Mouse (Mus musculus): ENCODE results near the gene Traip. TPM values are rescaled to one million over a fixed set of nuclear protein-coding genes. Genes with fewer than 3 reads are reported as not detected.

Gene Traip
- polyA plus RNA-seq, 1 experiment from 2014 or later: 2.2 TPM

DNA sequence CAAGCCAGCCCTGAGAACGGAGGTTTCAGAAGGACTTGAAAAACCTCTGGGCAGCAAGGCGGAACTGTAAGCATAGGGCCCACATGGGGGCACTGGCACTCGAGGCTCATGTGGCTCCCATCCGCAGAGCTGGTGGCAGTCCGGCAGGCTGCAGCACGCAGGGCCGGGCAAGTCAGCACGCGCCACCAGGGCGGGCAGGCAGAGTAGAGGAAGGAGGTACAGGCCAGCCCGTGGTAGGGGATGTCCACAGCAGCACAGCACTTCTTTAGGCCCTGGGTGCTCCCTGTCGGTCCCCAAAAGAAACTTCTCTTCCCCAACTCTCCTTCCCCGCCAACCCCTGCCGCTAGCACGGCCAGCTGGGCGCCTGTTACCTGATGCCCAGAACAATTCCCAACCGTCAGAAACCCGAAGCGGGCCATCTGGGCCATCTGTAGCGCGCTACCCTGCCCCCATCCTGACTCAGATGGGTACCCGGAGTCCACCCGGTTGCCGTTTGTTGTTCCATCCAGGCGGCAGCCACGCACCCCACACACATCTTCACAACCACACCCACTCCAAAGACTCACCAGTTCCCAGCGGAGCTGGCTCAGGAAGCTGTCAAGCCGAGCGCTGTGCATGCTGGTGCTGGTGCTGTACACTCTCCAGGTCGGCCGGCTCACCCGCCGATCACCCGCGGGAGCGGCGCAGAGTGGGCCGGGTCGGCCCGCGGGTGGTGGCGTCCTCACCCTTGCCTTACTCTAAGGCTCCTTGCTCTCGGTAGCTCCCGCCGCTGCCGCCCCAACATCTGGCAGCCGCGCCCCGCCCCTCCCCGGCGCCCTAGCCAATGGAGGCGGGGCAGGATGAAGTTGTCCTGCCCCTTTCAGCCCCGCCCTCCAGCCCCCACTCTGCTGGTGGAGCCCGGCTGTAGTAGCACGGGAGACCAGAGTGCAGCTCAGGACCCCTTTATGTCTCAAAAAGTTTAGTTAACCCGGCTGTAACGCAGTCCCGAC lies 35.5 kb downstream of the Traip start, which contains the start of gene Inka1:
Gene Inka1, minus strand, starts transcription at position 749 of the 989 bp plus-strand sequence.
- TF ChIP-seq CTCF (IDR thresholded peaks at IDR 0.05): peak; percentile 43
- TF ChIP-seq EP300 (IDR thresholded peaks at IDR 0.05): no peak
- Histone ChIP-seq H3K27ac (ENCODE audit: low read length) (peak within 1 kb of the TSS; percentile 92), H3K9ac (replicated peaks; ENCODE audit: low read depth) (peak within 1 kb of the TSS; percentile 44), H3K4me1 (ENCODE audit: insufficient read depth, low read depth, low read length) (peaks cover 11% of the 10 kb centered on the region; the same call in 1 of the 2 replicates), H3K4me3 (ENCODE audit: low read depth, low read length) (peak within 1 kb of the TSS; percentile 59), H3K4me2 (replicated peaks; ENCODE audit: low read depth, low read length) (peak within 1 kb of the TSS; percentile 70), H3K9me3 (ENCODE audit: low read length) (no peaks in the 10 kb centered on the region), H3K36me3 (ENCODE audit: insufficient read depth, low read length) (0 out of 2 replicates have a peak, but pooled peaks cover 4% of the 10 kb centered on the region), H3K27me3 (replicated peaks; ENCODE audit: insufficient read depth, low read length) (no peaks in the 10 kb centered on the region)
- peak; percentile 90 for DNase-seq (ENCODE audit: low spot score)
- under 1% methylated on average over 58 of the region's 58 CpGs for WGBS
- ATAC-seq: peak; percentile 67

- 5% methylated on average over 18 of the region's 18 CpGs for WGBS
- peak; percentile 93 for DNase-seq (ENCODE audit: low spot score)
Observed at GRCm38 (mm10) chr9:107986376-107986775, 36.4 kb downstream of the Traip start.

GRCm38 (mm10) chr9:107987950-107988349 lies 38.0 kb downstream of the Traip start:
- Histone ChIP-seq H3K9me3 (ENCODE audit: low read length) (no peaks in the 10 kb centered on the region), H3K36me3 (ENCODE audit: insufficient read depth, low read length) (no peaks in the 10 kb centered on the region), H3K27ac (ENCODE audit: low read length) (no peak overlapping the region), H3K4me3 (ENCODE audit: low read depth, low read length) (no peak overlapping the region), H3K27me3 (replicated peaks; ENCODE audit: insufficient read depth, low read length) (no peaks in the 10 kb centered on the region), H3K4me2 (replicated peaks; ENCODE audit: low read depth, low read length) (no peak overlapping the region), H3K4me1 (ENCODE audit: insufficient read depth, low read depth, low read length) (peaks cover 4% of the 10 kb centered on the region; the same call in 1 of the 2 replicates), H3K9ac (replicated peaks; ENCODE audit: low read depth) (no peak overlapping the region)
- ATAC-seq (no peak), DNase-seq (ENCODE audit: low spot score) (no peak)
- TF ChIP-seq CTCF (IDR thresholded peaks at IDR 0.05) (no peak), EP300 (IDR thresholded peaks at IDR 0.05) (no peak)
- 76% methylated on average over 3 of the region's 3 CpGs for WGBS

More at GRCm38 (mm10) chr9:107986376-107986775, 36.4 kb downstream of the Traip start:
- peak; percentile 41 for ATAC-seq
- H3K4me2 ChIP-seq (replicated peaks; ENCODE audit: low read depth, low read length): peak overlapping the region; percentile 70
- peak overlapping the region; percentile 59 for H3K4me3 ChIP-seq (ENCODE audit: low read depth, low read length)
- H3K27ac ChIP-seq (ENCODE audit: low read length): no peak overlapping the region; the same call in 1 of the 2 replicates
- no peak for TF ChIP-seq EP300 (IDR thresholded peaks at IDR 0.05)
- TF ChIP-seq CTCF (IDR thresholded peaks at IDR 0.05): peak; percentile 97
- H3K9me3 ChIP-seq (ENCODE audit: low read length): no peaks in the 10 kb centered on the region
- no peaks in the 10 kb centered on the region for H3K36me3 ChIP-seq (ENCODE audit: insufficient read depth, low read length)
- no peaks in the 10 kb centered on the region for H3K27me3 ChIP-seq (replicated peaks; ENCODE audit: insufficient read depth, low read length)
- no peak overlapping the region for H3K9ac ChIP-seq (replicated peaks; ENCODE audit: low read depth)
- H3K4me1 ChIP-seq (ENCODE audit: insufficient read depth, low read depth, low read length): peaks cover 11% of the 10 kb centered on the region; the same call in 1 of the 2 replicates

DNA sequence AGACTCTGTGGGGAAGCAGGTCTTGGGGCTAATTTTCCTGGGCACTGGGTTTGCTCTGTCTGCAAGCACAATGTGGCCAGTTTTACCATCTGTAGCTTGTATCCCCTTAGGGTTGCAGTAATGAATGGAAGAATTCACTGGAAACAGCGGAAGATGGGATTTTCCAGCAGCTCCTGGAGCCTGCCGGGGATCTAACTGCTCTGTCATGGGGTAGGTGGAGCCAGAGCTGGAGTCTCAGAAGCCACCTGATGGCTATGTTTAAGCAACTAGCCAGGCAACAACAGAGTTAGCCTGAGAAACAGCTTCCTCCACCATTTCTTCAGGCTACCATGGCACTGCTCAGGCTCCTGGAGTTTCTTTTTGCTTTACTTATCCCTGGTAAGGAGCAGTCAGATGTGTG lies 42.3 kb downstream of the Traip start, which contains the start of gene Cdhr4:
Gene Cdhr4, plus strand, starts transcription at position 301 of the 400 bp plus-strand sequence.
- no peak within 1 kb of the TSS for H3K4me2 ChIP-seq (replicated peaks; ENCODE audit: low read depth, low read length)
- WGBS: 66% methylated on average over 2 of the region's 2 CpGs
- no peak for ATAC-seq
- H3K9me3 ChIP-seq (ENCODE audit: low read length): no peaks in the 10 kb centered on the region
- H3K27me3 ChIP-seq (replicated peaks; ENCODE audit: insufficient read depth, low read length): no peaks in the 10 kb centered on the region
- no peaks in the 10 kb centered on the region for H3K4me1 ChIP-seq (ENCODE audit: insufficient read depth, low read depth, low read length)
- no peak within 1 kb of the TSS for H3K27ac ChIP-seq (ENCODE audit: low read length)
- TF ChIP-seq CTCF (IDR thresholded peaks at IDR 0.05) (no peak), EP300 (IDR thresholded peaks at IDR 0.05) (no peak)
- H3K9ac ChIP-seq (replicated peaks; ENCODE audit: low read depth): no peak within 1 kb of the TSS
- no peaks in the 10 kb centered on the region for H3K36me3 ChIP-seq (ENCODE audit: insufficient read depth, low read length)
- no peak for DNase-seq (ENCODE audit: low spot score)
- H3K4me3 ChIP-seq (ENCODE audit: low read depth, low read length): no peak within 1 kb of the TSS

DNA sequence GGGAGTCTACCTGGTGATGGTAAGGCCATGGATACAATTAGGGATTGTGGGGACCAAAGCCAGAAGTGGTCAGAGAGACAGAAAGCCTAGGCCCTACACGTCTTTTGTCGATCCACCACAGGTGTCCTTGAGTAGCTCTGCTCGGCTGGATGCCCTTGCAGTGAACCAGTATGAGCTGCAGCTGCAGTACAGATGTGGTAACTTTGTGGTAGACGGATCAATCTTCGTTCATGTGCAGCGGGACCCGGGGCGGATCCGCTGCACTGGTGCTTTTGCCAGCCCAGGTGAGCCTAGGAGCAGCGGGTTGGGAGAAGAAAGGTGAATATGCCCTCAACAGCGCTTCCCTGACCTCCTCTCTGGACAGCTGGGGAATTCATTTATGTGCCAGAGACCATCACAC lies 43.1 kb downstream of the Traip start:
- Histone ChIP-seq H3K27me3 (replicated peaks; ENCODE audit: insufficient read depth, low read length) (no peaks in the 10 kb centered on the region), H3K9me3 (ENCODE audit: low read length) (no peaks in the 10 kb centered on the region), H3K36me3 (ENCODE audit: insufficient read depth, low read length) (no peaks in the 10 kb centered on the region), H3K4me3 (ENCODE audit: low read depth, low read length) (no peak overlapping the region), H3K4me1 (ENCODE audit: insufficient read depth, low read depth, low read length) (no peaks in the 10 kb centered on the region), H3K9ac (replicated peaks; ENCODE audit: low read depth) (no peak overlapping the region), H3K27ac (ENCODE audit: low read length) (no peak overlapping the region), H3K4me2 (replicated peaks; ENCODE audit: low read depth, low read length) (no peak overlapping the region)
- TF ChIP-seq CTCF (IDR thresholded peaks at IDR 0.05): no peak
- no peak for TF ChIP-seq EP300 (IDR thresholded peaks at IDR 0.05)
- WGBS: 83% methylated on average over 11 of the region's 11 CpGs
- DNase-seq (ENCODE audit: low spot score): no peak
- no peak for ATAC-seq

DNA sequence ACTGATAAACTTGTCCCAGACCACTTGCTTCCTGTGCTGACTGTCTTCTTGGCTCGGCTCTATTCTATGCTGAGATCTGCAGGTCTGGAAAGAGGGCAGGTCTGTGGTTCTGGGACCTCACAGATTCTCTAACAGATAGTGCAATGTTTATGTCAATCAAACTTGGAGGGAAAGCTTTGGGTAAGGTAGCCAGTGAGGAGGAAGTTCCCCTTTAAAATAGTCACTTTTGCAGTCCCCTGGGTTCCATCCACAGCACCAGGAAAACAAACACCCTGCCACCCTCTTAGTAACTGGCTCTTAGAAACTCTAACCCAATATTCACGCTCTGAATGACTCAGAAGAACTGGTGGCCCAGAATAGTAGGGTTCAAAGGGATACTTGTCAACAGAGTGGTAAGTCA lies 44.5 kb downstream of the Traip start:
- H3K36me3 ChIP-seq (ENCODE audit: insufficient read depth, low read length): no peaks in the 10 kb centered on the region
- WGBS: 33% methylated on average over 2 of the region's 2 CpGs
- no peak overlapping the region for H3K9ac ChIP-seq (replicated peaks; ENCODE audit: low read depth)
- H3K9me3 ChIP-seq (ENCODE audit: low read length): no peaks in the 10 kb centered on the region
- H3K4me2 ChIP-seq (replicated peaks; ENCODE audit: low read depth, low read length): no peak overlapping the region
- no peaks in the 10 kb centered on the region for H3K27me3 ChIP-seq (replicated peaks; ENCODE audit: insufficient read depth, low read length)
- H3K4me3 ChIP-seq (ENCODE audit: low read depth, low read length): no peak overlapping the region
- no peaks in the 10 kb centered on the region for H3K4me1 ChIP-seq (ENCODE audit: insufficient read depth, low read depth, low read length)
- H3K27ac ChIP-seq (ENCODE audit: low read length): no peak overlapping the region
- ATAC-seq (no peak), DNase-seq (ENCODE audit: low spot score) (no peak)
- TF ChIP-seq EP300 (IDR thresholded peaks at IDR 0.05): no peak
